Mouse (Mus musculus): ENCODE measurements around the gene Casp3. TPM values are rescaled to one million over a fixed set of nuclear protein-coding genes. Genes with fewer than 3 reads are reported as not detected.

Gene Casp3
- polyA plus RNA-seq, 1 experiment from 2014 or later = 181 TPM

- no peaks in the 10 kb centered on the region for H3K4me1 ChIP-seq (ENCODE audit: control insufficient read depth, insufficient read depth, low read length)
- no peak for ATAC-seq (ENCODE audit: low read depth)
- no peaks in the 10 kb centered on the region for H3K9me3 ChIP-seq (ENCODE audit: control insufficient read depth, low read length)
- H3K36me3 ChIP-seq (ENCODE audit: control insufficient read depth, insufficient read depth, low read length) = no peaks in the 10 kb centered on the region
- H3K4me2 ChIP-seq (ENCODE audit: low read depth, low read length) = no peak overlapping the region
- H3K27ac ChIP-seq (ENCODE audit: low read depth, low read length) = no peak overlapping the region
- no peaks in the 10 kb centered on the region for H3K27me3 ChIP-seq (ENCODE audit: control insufficient read depth, insufficient read depth, low read length)
- no peak overlapping the region for H3K4me3 ChIP-seq (ENCODE audit: low read depth, low read length)
- WGBS = 95% methylated on average over 7 of the region's 7 CpGs
- H3K9ac ChIP-seq (replicated peaks; ENCODE audit: low read depth, low read length) = no peak overlapping the region
Observed at GRCm38 (mm10) chr8:46599314-46599904, 17.7 kb upstream of the Casp3 start.

GRCm38 (mm10) chr8:46600959-46601707 lies 16.0 kb upstream of the Casp3 start:
- no peak overlapping the region for H3K27ac ChIP-seq (ENCODE audit: low read depth, low read length)
- no peaks in the 10 kb centered on the region for H3K36me3 ChIP-seq (ENCODE audit: control insufficient read depth, insufficient read depth, low read length)
- no peaks in the 10 kb centered on the region for H3K9me3 ChIP-seq (ENCODE audit: control insufficient read depth, low read length)
- H3K9ac ChIP-seq (replicated peaks; ENCODE audit: low read depth, low read length) = no peak overlapping the region
- ATAC-seq (ENCODE audit: low read depth) = no peak
- 70% methylated on average over 10 of the region's 10 CpGs for WGBS
- no peak overlapping the region for H3K4me3 ChIP-seq (ENCODE audit: low read depth, low read length)
- H3K4me1 ChIP-seq (ENCODE audit: control insufficient read depth, insufficient read depth, low read length) = no peaks in the 10 kb centered on the region
- H3K27me3 ChIP-seq (ENCODE audit: control insufficient read depth, insufficient read depth, low read length) = no peaks in the 10 kb centered on the region
- H3K4me2 ChIP-seq (ENCODE audit: low read depth, low read length) = no peak overlapping the region

- WGBS = 92% methylated on average over 5 of the region's 5 CpGs
- Histone ChIP-seq H3K36me3 (ENCODE audit: control insufficient read depth, insufficient read depth, low read length) (no peaks in the 10 kb centered on the region), H3K4me2 (ENCODE audit: low read depth, low read length) (no peak overlapping the region), H3K4me1 (ENCODE audit: control insufficient read depth, insufficient read depth, low read length) (no peaks in the 10 kb centered on the region), H3K9me3 (ENCODE audit: control insufficient read depth, low read length) (no peaks in the 10 kb centered on the region), H3K27ac (ENCODE audit: low read depth, low read length) (no peak overlapping the region), H3K4me3 (ENCODE audit: low read depth, low read length) (no peak overlapping the region), H3K27me3 (ENCODE audit: control insufficient read depth, insufficient read depth, low read length) (no peaks in the 10 kb centered on the region), H3K9ac (replicated peaks; ENCODE audit: low read depth, low read length) (no peak overlapping the region)
- no peak for ATAC-seq (ENCODE audit: low read depth)
Observed at GRCm38 (mm10) chr8:46603587-46603986, 13.5 kb upstream of the Casp3 start.

GRCm38 (mm10) chr8:46606930-46607329 lies 10.2 kb upstream of the Casp3 start:
- H3K4me2 ChIP-seq (ENCODE audit: low read depth, low read length) = no peak overlapping the region
- no peaks in the 10 kb centered on the region for H3K36me3 ChIP-seq (ENCODE audit: control insufficient read depth, insufficient read depth, low read length)
- no peak overlapping the region for H3K9ac ChIP-seq (replicated peaks; ENCODE audit: low read depth, low read length)
- H3K4me3 ChIP-seq (ENCODE audit: low read depth, low read length) = no peak overlapping the region
- H3K27me3 ChIP-seq (ENCODE audit: control insufficient read depth, insufficient read depth, low read length) = no peaks in the 10 kb centered on the region
- H3K9me3 ChIP-seq (ENCODE audit: control insufficient read depth, low read length) = no peaks in the 10 kb centered on the region
- ATAC-seq (ENCODE audit: low read depth) = no peak
- no peaks in the 10 kb centered on the region for H3K4me1 ChIP-seq (ENCODE audit: control insufficient read depth, insufficient read depth, low read length)
- WGBS = 86% methylated on average over 1 of the region's 1 CpGs
- no peak overlapping the region for H3K27ac ChIP-seq (ENCODE audit: low read depth, low read length)

GRCm38 (mm10) chr8:46611557-46611956 lies 5.5 kb upstream of the Casp3 start:
- peaks cover 3% of the 10 kb centered on the region; the same call in 1 of the 2 replicates for H3K4me1 ChIP-seq (ENCODE audit: control insufficient read depth, insufficient read depth, low read length)
- no peak overlapping the region for H3K9ac ChIP-seq (replicated peaks; ENCODE audit: low read depth, low read length)
- no peaks in the 10 kb centered on the region for H3K9me3 ChIP-seq (ENCODE audit: control insufficient read depth, low read length)
- H3K27me3 ChIP-seq (ENCODE audit: control insufficient read depth, insufficient read depth, low read length) = no peaks in the 10 kb centered on the region
- H3K36me3 ChIP-seq (ENCODE audit: control insufficient read depth, insufficient read depth, low read length) = no peaks in the 10 kb centered on the region
- no peak overlapping the region for H3K27ac ChIP-seq (ENCODE audit: low read depth, low read length)
- H3K4me3 ChIP-seq (ENCODE audit: low read depth, low read length) = no peak overlapping the region
- H3K4me2 ChIP-seq (ENCODE audit: low read depth, low read length) = no peak overlapping the region
- 89% methylated on average over 8 of the region's 8 CpGs for WGBS
- ATAC-seq (ENCODE audit: low read depth) = no peak

- 79% methylated on average over 4 of the region's 4 CpGs for WGBS
- H3K4me2 ChIP-seq (ENCODE audit: low read depth, low read length) = no peak overlapping the region
- peaks cover 4% of the 10 kb centered on the region; the same call in 1 of the 2 replicates for H3K4me1 ChIP-seq (ENCODE audit: control insufficient read depth, insufficient read depth, low read length)
- H3K27me3 ChIP-seq (ENCODE audit: control insufficient read depth, insufficient read depth, low read length) = no peaks in the 10 kb centered on the region
- H3K27ac ChIP-seq (ENCODE audit: low read depth, low read length) = no peak overlapping the region
- H3K36me3 ChIP-seq (ENCODE audit: control insufficient read depth, insufficient read depth, low read length) = no peaks in the 10 kb centered on the region
- no peak overlapping the region for H3K9ac ChIP-seq (replicated peaks; ENCODE audit: low read depth, low read length)
- H3K4me3 ChIP-seq (ENCODE audit: low read depth, low read length) = no peak overlapping the region
- H3K9me3 ChIP-seq (ENCODE audit: control insufficient read depth, low read length) = no peaks in the 10 kb centered on the region
- no peak for ATAC-seq (ENCODE audit: low read depth)
Observed at GRCm38 (mm10) chr8:46612913-46613312, 4.2 kb upstream of the Casp3 start.

GRCm38 (mm10) chr8:46613377-46613776 lies 3.7 kb upstream of the Casp3 start:
- 77% methylated on average over 4 of the region's 4 CpGs for WGBS

GRCm38 (mm10) chr8:46615936-46616335 lies 1.2 kb upstream of the Casp3 start:
- Histone ChIP-seq H3K4me2 (ENCODE audit: low read depth, low read length) (peak overlapping the region; percentile 45; the same call in 1 of the 2 replicates), H3K27ac (ENCODE audit: low read depth, low read length) (no peak overlapping the region), H3K27me3 (ENCODE audit: control insufficient read depth, insufficient read depth, low read length) (no peaks in the 10 kb centered on the region), H3K36me3 (ENCODE audit: control insufficient read depth, insufficient read depth, low read length) (no peaks in the 10 kb centered on the region), H3K9ac (replicated peaks; ENCODE audit: low read depth, low read length) (no peak overlapping the region), H3K4me1 (ENCODE audit: control insufficient read depth, insufficient read depth, low read length) (peaks cover 16% of the 10 kb centered on the region), H3K9me3 (ENCODE audit: control insufficient read depth, low read length) (no peaks in the 10 kb centered on the region), H3K4me3 (ENCODE audit: low read depth, low read length) (no peak overlapping the region)
- no peak for ATAC-seq (ENCODE audit: low read depth)
- WGBS = 89% methylated on average over 8 of the region's 8 CpGs

More at GRCm38 (mm10) chr8:46613377-46613776, 3.7 kb upstream of the Casp3 start:
- Histone ChIP-seq H3K9ac (replicated peaks; ENCODE audit: low read depth, low read length) (no peak overlapping the region), H3K4me3 (ENCODE audit: low read depth, low read length) (no peak overlapping the region), H3K27ac (ENCODE audit: low read depth, low read length) (no peak overlapping the region), H3K4me1 (ENCODE audit: control insufficient read depth, insufficient read depth, low read length) (peaks cover 4% of the 10 kb centered on the region; the same call in 1 of the 2 replicates), H3K36me3 (ENCODE audit: control insufficient read depth, insufficient read depth, low read length) (no peaks in the 10 kb centered on the region), H3K27me3 (ENCODE audit: control insufficient read depth, insufficient read depth, low read length) (no peaks in the 10 kb centered on the region), H3K4me2 (ENCODE audit: low read depth, low read length) (no peak overlapping the region), H3K9me3 (ENCODE audit: control insufficient read depth, low read length) (no peaks in the 10 kb centered on the region)
- ATAC-seq (ENCODE audit: low read depth) = no peak
